Mouse (Mus musculus): Measurements from ENCODE around the gene Ndufab1. TPM values are rescaled to one million over a fixed set of nuclear protein-coding genes. Genes with fewer than 3 reads are reported as not detected.
A peak's percentile ranks its signal among the peaks of the same experiment; 100 is the strongest.

Ndufab1 gene
- polyA plus RNA-seq, 1 experiment from 2014 or later: 582 TPM

DNA sequence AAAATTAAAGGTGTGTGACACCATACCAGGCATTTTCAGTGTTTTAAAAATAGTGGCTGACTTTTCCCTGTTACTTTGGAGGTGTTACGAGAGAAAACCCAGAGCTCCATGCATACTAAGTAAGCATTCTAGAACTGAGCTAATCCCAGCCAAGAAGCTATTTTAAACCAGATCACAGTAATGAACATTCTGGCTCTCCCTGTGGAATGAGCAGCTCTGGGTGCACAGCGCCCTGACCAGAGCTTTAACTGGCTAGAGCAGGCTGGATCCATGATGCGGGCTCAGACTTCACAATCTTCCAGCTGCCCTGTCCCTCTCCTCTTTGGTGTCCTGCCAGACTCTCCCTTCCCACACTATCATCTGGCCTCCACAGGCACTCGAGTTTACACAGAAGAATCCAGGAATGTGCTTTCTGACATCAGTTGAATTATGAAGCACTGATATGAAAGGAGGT is 56.5 kb downstream of the Ndufab1 start:
- Histone ChIP-seq H3K9ac (ENCODE audit: low read length) (no peak overlapping the region), H3K9me3 (ENCODE audit: control insufficient read depth, low read length) (no peaks in the 10 kb centered on the region), H3K36me3 (ENCODE audit: control insufficient read depth, insufficient read depth, low read length) (peaks cover 4% of the 10 kb centered on the region; the same call in 1 of the 2 replicates), H3K27ac (replicated peaks) (peak overlapping the region; percentile 71), H3K4me3 (ENCODE audit: low read depth, low read length) (no peak overlapping the region), H3K27me3 (ENCODE audit: control insufficient read depth, insufficient read depth, low read length) (no peaks in the 10 kb centered on the region), H3K4me1 (replicated peaks; ENCODE audit: control insufficient read depth, insufficient read depth) (no peaks in the 10 kb centered on the region), H3K4me2 (replicated peaks; ENCODE audit: low read depth) (no peak overlapping the region)
- ATAC-seq (ENCODE audit: low FRiP score, low TSS enrichment) (peak; percentile 51; the same call in 1 of the 2 replicates), DNase-seq (ENCODE audit: low spot score) (no peak)
- WGBS: 56% methylated on average over 4 of the region's 4 CpGs
- TF ChIP-seq CTCF (IDR thresholded peaks at IDR 0.05; ENCODE audit: low read depth) (no peak), EP300 (optimal IDR thresholded peaks at IDR 0.05) (no peak)

DNA sequence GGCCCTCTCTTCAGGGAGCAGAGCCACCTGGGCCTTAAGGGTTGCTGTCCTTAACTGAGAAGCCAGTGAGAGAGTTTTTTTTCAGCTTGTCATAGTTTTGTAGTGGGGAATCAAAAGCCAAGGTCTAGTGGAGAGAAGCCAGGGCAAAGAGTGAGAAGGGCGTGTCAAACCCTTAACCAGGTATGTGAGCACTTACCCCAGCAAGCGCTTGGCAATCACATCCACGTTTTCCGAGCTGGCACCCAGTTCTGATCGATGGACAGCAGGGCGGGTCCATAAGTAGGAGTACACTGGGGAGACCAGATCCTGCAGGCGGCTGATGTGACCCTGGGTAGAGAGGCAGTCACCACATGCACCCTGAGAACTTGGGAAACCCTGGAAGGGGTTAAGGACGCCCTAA is 57.6 kb downstream of the Ndufab1 start:
- H3K4me3 ChIP-seq (ENCODE audit: low read depth, low read length): no peak overlapping the region
- no peaks in the 10 kb centered on the region for H3K27me3 ChIP-seq (ENCODE audit: control insufficient read depth, insufficient read depth, low read length)
- 81% methylated on average over 8 of the region's 8 CpGs for WGBS
- no peak overlapping the region for H3K4me2 ChIP-seq (replicated peaks; ENCODE audit: low read depth)
- peaks cover 7% of the 10 kb centered on the region; the same call in 1 of the 2 replicates for H3K36me3 ChIP-seq (ENCODE audit: control insufficient read depth, insufficient read depth, low read length)
- no peak for ATAC-seq (ENCODE audit: low FRiP score, low TSS enrichment)
- TF ChIP-seq EP300 (optimal IDR thresholded peaks at IDR 0.05) (no peak), CTCF (IDR thresholded peaks at IDR 0.05; ENCODE audit: low read depth) (no peak)
- H3K9me3 ChIP-seq (ENCODE audit: control insufficient read depth, low read length): no peaks in the 10 kb centered on the region
- H3K4me1 ChIP-seq (replicated peaks; ENCODE audit: control insufficient read depth, insufficient read depth): no peaks in the 10 kb centered on the region
- no peak overlapping the region for H3K9ac ChIP-seq (ENCODE audit: low read length)
- no peak for DNase-seq (ENCODE audit: low spot score)
- no peak overlapping the region for H3K27ac ChIP-seq (replicated peaks)

Other genes starting within 250 kb of the Ndufab1 start
- 10.1 and 10.8 TPM in 2 replicates for gene Scnn1b, start 236.8 kb downstream of the Ndufab1 start, polyA plus RNA-seq (2015; fragmentation: Nextera tagmentation; extraction: Ambion mirVana)
- gene Cog7, start 120.2 kb downstream of the Ndufab1 start, polyA plus RNA-seq (2015; fragmentation: Nextera tagmentation; extraction: Ambion mirVana): 14.1 and 14.5 TPM in 2 replicates
- gene Gga2, start 80.7 kb downstream of the Ndufab1 start, polyA plus RNA-seq (2015; fragmentation: Nextera tagmentation; extraction: Ambion mirVana): 31.5 and 33.5 TPM in 2 replicates
- 22.8 and 23.7 TPM in 2 replicates for gene Ubfd1, start 34.7 kb downstream of the Ndufab1 start, polyA plus RNA-seq (2015; fragmentation: Nextera tagmentation; extraction: Ambion mirVana)
- 10.7 TPM in 2 replicates for gene Ears2, start 34.6 kb downstream of the Ndufab1 start, polyA plus RNA-seq (2015; fragmentation: Nextera tagmentation; extraction: Ambion mirVana)
- 4.5 and 5.2 TPM in 2 replicates for gene Palb2, start 31.1 kb upstream of the Ndufab1 start, polyA plus RNA-seq (2015; fragmentation: Nextera tagmentation; extraction: Ambion mirVana)
- 66.0 and 68.0 TPM in 2 replicates for gene Dctn5, start 31.2 kb upstream of the Ndufab1 start, polyA plus RNA-seq (2015; fragmentation: Nextera tagmentation; extraction: Ambion mirVana)
- gene Plk1, start 57.6 kb upstream of the Ndufab1 start, polyA plus RNA-seq (2015; fragmentation: Nextera tagmentation; extraction: Ambion mirVana): 20.5 and 26.9 TPM in 2 replicates
- 33.5 and 37.3 TPM in 2 replicates for gene Ern2, start 84.3 kb upstream of the Ndufab1 start, polyA plus RNA-seq (2015; fragmentation: Nextera tagmentation; extraction: Ambion mirVana)
- 1.1 and 1.7 TPM in 2 replicates for gene Chp2, start 117.6 kb upstream of the Ndufab1 start, polyA plus RNA-seq (2015; fragmentation: Nextera tagmentation; extraction: Ambion mirVana)
- gene Prkcb, start 186.9 kb upstream of the Ndufab1 start, polyA plus RNA-seq (2015; fragmentation: Nextera tagmentation; extraction: Ambion mirVana): 7.9 and 8.2 TPM in 2 replicates

All from stomach, postnatal 0 days (tissue).